25 mouse cellular contexts compared by ENCODE assay signal in genomic region chr8:48322240-48322639, GRCm38 (mm10).
"Had no signal": no experiment of that assay in that cellular context is flagged by ENCODE, and none has a peak within 500 bp of the region (broad histone marks: within the 10 kb centered on the region; RNA-seq: fewer than 3 reads in every experiment).

No protein-coding gene starts in this region.

- DNase-seq: kidney, postnatal 10 days; kidney, postnatal 36 days; layer of hippocampus, postnatal 36 days; left cerebral cortex, postnatal 4 days; lung, adult 18-20 months; lung, postnatal 10 days; lung, postnatal 36 days; retina, postnatal 1 day; right cerebral cortex, postnatal 25 days; spleen, adult 18-20 months; thymus, adult 18-20 months; thymus, postnatal 36 days had no signal

- H3K4me3 ChIP-seq: kidney, embryonic 15.5 days; limb, embryonic 12.5 days; limb, embryonic 15.5 days; liver, embryonic 15.5 days; lung, embryonic 15.5 days; megakaryocyte, embryonic 14.5 days; midbrain, embryonic 10.5 days; midbrain, embryonic 13.5 days; myocyte; neural tube, embryonic 13.5 days; stomach, embryonic 15.5 days had no signal

- H3K9me3 ChIP-seq: kidney, embryonic 15.5 days; limb, embryonic 12.5 days; limb, embryonic 15.5 days; liver, embryonic 15.5 days; lung, embryonic 15.5 days; midbrain, embryonic 10.5 days; midbrain, embryonic 13.5 days; neural tube, embryonic 13.5 days; stomach, embryonic 15.5 days had no signal

- H3K36me3 ChIP-seq: kidney, embryonic 15.5 days; liver, embryonic 15.5 days; lung, embryonic 15.5 days; neural tube, embryonic 13.5 days; stomach, embryonic 15.5 days had no signal

- H3K9ac ChIP-seq: kidney, embryonic 15.5 days; limb, embryonic 12.5 days; limb, embryonic 15.5 days; liver, embryonic 15.5 days; lung, embryonic 15.5 days; midbrain, embryonic 13.5 days; neural tube, embryonic 13.5 days; stomach, embryonic 15.5 days had no signal

- H3K4me1 ChIP-seq: kidney, embryonic 15.5 days; limb, embryonic 12.5 days; limb, embryonic 15.5 days; liver, embryonic 15.5 days; lung, embryonic 15.5 days; megakaryocyte, embryonic 14.5 days; midbrain, embryonic 10.5 days; stomach, embryonic 15.5 days had no signal

- H3K27ac ChIP-seq: kidney, embryonic 15.5 days; limb, embryonic 12.5 days; limb, embryonic 15.5 days; liver, embryonic 15.5 days; lung, embryonic 15.5 days; midbrain, embryonic 10.5 days; midbrain, embryonic 13.5 days; neural tube, embryonic 13.5 days; stomach, embryonic 15.5 days had no signal

- H3K4me2 ChIP-seq: kidney, embryonic 15.5 days; limb, embryonic 12.5 days; limb, embryonic 15.5 days; liver, embryonic 11.5 days; liver, embryonic 15.5 days; lung, embryonic 15.5 days; midbrain, embryonic 13.5 days; neural tube, embryonic 13.5 days; stomach, embryonic 15.5 days had no signal

- ATAC-seq: midbrain, embryonic 16.5 days had no signal

- H3K27me3 ChIP-seq: kidney, embryonic 15.5 days; limb, embryonic 12.5 days; limb, embryonic 15.5 days; liver, embryonic 15.5 days; lung, embryonic 15.5 days; megakaryocyte, embryonic 14.5 days; midbrain, embryonic 13.5 days; neural tube, embryonic 13.5 days; stomach, embryonic 15.5 days had no signal
